Mouse (Mus musculus): ENCODE results near the gene Pola2.

The Pola2 gene

GRCm38 (mm10) chr19:5940173-5940572 is 23.8 kb downstream of the Pola2 start:
- in situ Hi-C loops (cut with MboI; ENCODE audit: unreplicated experiment in 2 of 2): no loop called here

GRCm38 (mm10) chr19:5939715-5940114 is 24.3 kb downstream of the Pola2 start:
- in situ Hi-C loops (cut with MboI; ENCODE audit: unreplicated experiment in 2 of 2): no loop called here

GRCm38 (mm10) chr19:5938516-5938915 is 25.5 kb downstream of the Pola2 start:
- in situ Hi-C loops (cut with MboI; ENCODE audit: unreplicated experiment in 2 of 2): no loop called here

GRCm38 (mm10) chr19:5937836-5938406 is 26.1 kb downstream of the Pola2 start:
- in situ Hi-C loops (cut with MboI; ENCODE audit: unreplicated experiment in 2 of 2): no loop called here

GRCm38 (mm10) chr19:5937095-5937835 is 26.7 kb downstream of the Pola2 start:
- in situ Hi-C loops (cut with MboI; ENCODE audit: unreplicated experiment in 2 of 2): no loop called here

- in situ Hi-C loops (cut with MboI; ENCODE audit: unreplicated experiment in 2 of 2): no loop called here
Observed at GRCm38 (mm10) chr19:5935691-5936090, 28.3 kb downstream of the Pola2 start.

- in situ Hi-C loops (cut with MboI; ENCODE audit: unreplicated experiment in 2 of 2): no loop called here
Observed at GRCm38 (mm10) chr19:5935266-5935665, 28.7 kb downstream of the Pola2 start.

GRCm38 (mm10) chr19:5929634-5930596 is 34.1 kb downstream of the Pola2 start:
- in situ Hi-C loops (cut with MboI; ENCODE audit: unreplicated experiment in 2 of 2): no loop called here

GRCm38 (mm10) chr19:5928546-5928945 is 35.5 kb downstream of the Pola2 start:
- in situ Hi-C loops (cut with MboI; ENCODE audit: unreplicated experiment in 2 of 2): no loop called here

GRCm38 (mm10) chr19:5928104-5928503 is 35.9 kb downstream of the Pola2 start:
- in situ Hi-C loops (cut with MboI; ENCODE audit: unreplicated experiment in 2 of 2): no loop called here

- in situ Hi-C loops (cut with MboI; ENCODE audit: unreplicated experiment in 2 of 2): no loop called here
Observed at GRCm38 (mm10) chr19:5927532-5927931, 36.5 kb downstream of the Pola2 start.

GRCm38 (mm10) chr19:5927026-5927425 is 37.0 kb downstream of the Pola2 start:
- in situ Hi-C loops (cut with MboI; ENCODE audit: unreplicated experiment in 2 of 2): no loop called here

GRCm38 (mm10) chr19:5925311-5925855 is 38.6 kb downstream of the Pola2 start:
- in situ Hi-C loops (cut with MboI; ENCODE audit: unreplicated experiment in 2 of 2): no loop called here

GRCm38 (mm10) chr19:5924713-5925093 is 39.3 kb downstream of the Pola2 start, which contains the start of gene Cdc42ep2:
Cdc42ep2 (minus strand) TSS chr19:5924816.
- in situ Hi-C loops (cut with MboI; ENCODE audit: unreplicated experiment in 2 of 2): loop anchor here (5.0 kb wide), 2 partner anchors 33 to 93 kb away; partner anchors contain the start of gene Capn1 (in 1 of the 2)

GRCm38 (mm10) chr19:5923990-5924712 is 39.9 kb downstream of the Pola2 start:
- in situ Hi-C loops (cut with MboI; ENCODE audit: unreplicated experiment in 2 of 2): loop anchor here (5.0 kb wide), 2 partner anchors 33 to 93 kb away; partner anchors contain the start of gene Capn1 (in 1 of the 2)

- in situ Hi-C loops (cut with MboI; ENCODE audit: unreplicated experiment in 2 of 2): loop anchor here (5.0 kb wide), 2 partner anchors 34 to 94 kb away; partner anchors contain the start of gene Capn1 (in 1 of the 2)
Observed at GRCm38 (mm10) chr19:5922963-5923362, 41.0 kb downstream of the Pola2 start.

GRCm38 (mm10) chr19:5922119-5922942 is 41.7 kb downstream of the Pola2 start:
- in situ Hi-C loops (cut with MboI; ENCODE audit: unreplicated experiment in 2 of 2): loop anchor here (5.0 kb wide), 2 partner anchors 35 to 95 kb away; partner anchors contain the start of gene Capn1 (in 1 of the 2)

GRCm38 (mm10) chr19:5921715-5922114 is 42.3 kb downstream of the Pola2 start:
- in situ Hi-C loops (cut with MboI; ENCODE audit: unreplicated experiment in 2 of 2): loop anchor here (5.0 kb wide), 2 partner anchors 36 to 96 kb away; partner anchors contain the start of gene Capn1 (in 1 of the 2)

Measured in v-Abl transformed pro-B cells (cell line).